Mouse (Mus musculus): ENCODE measurements around the gene Asb15.

The Asb15 gene

DNA sequence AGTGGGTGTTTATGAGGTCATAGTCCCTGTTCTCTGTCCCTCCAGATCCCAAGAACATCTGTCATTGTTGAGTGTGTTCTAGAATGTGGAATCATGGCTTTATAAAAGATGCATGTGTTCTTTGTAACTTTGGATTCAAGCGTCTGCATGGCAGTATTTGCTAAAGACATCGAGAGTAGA, at the start of gene Asb15:
TSS of gene Asb15 (plus strand) at position 81 of the 180 bp plus-strand sequence.
- no peak for DNase-seq (ENCODE audit: low spot score)

DNA sequence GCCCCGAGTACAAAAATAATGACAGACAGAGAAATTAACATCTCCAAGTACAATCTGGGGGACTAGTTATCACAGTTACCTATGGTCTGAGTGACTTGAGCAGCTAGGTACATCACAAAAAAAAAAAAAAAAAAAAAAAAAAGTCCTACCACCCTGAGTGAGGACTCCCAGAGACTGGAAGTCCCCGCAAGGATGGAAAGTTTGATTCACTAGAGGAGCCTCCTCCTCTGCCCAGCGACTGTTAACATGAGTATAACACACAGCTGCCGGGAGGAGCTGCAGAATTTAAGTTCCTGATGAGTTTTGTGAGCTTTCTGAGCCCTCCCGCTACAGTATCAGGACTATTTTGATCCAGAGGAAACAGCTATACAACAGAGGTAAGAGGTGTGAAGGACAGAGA, 41.4 kb upstream of the Asb15 start:
- DNase-seq (ENCODE audit: low spot score), result no peak

DNA sequence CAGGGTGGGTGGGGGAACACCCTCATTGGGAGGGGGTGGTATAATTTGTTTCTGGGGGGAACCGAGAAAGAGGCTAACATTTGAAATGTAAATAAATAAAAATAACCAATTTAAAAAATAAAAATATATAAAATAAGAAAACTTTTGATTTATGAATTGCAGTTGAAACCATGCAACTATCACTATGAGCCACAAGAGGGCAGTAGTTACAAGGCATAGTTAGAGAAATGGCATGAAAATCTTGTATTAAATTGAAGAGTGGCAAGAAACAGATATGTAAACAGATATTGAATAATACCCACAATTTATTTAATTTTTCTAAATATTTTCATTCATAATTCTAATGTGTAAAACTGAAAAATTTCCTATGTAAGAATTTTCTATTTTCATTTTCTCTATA, 37.6 kb upstream of the Asb15 start:
- DNase-seq (ENCODE audit: low spot score), result peak; percentile 60

DNA sequence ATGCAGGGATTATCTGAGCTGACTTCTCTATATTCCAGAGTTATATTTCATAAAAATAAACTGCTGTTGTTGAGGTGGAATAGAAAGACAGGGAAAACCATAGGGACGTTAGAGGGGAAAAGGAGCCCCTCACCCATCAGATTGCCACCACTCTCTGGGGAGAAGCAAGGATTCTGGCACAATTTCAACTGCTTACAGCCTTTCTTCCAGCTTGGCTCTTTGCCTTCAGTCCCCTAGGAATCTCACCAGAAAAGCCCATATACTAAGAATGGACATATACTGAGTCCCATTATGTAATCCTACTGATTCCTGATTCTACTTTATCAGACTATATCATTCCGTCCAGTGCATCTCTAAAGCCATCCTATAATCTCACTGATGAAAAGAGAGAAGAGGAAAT, 23.8 kb upstream of the Asb15 start:
- no peak for DNase-seq (ENCODE audit: low spot score)

DNA sequence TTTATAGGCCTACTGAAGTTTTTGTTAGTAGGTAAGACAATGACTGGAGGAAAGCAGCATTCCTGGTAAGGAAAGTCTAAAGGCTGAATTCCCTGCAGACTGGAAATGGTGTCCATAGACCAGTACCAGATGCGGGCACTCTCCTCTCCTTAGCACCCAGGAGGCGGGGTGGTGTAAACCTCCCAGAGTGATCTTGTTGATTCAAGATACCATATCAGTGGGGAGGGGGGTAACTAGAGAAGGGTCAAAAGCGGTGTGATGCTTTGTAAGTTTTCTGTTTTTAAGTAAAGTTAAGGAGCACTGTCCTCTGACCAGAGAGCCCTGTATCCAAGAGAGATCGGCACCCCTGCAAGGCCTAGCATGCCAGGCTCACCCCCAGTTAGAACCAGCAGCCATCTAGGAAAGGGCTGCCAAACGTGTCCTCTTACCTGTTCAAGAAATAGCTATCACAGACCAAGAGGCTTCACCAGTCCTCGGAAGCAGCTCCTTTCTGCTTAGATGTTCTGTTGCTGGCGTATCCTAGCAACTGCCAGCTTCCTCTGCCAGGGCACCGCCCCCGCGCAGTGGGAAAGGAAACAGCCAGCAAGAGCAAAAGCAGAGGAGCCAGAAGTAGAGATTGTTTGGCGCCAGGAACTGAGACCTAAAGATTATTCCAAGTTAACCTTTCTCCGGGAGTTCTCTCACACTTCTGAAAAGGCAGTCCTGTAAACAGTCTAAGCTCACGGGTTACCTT, 13.2 kb upstream of the Asb15 start, which contains the start of gene Iqub:
TSS of gene Iqub (minus strand) at position 516 of the 733 bp plus-strand sequence.
- DNase-seq (ENCODE audit: low spot score), result peak; percentile 66

DNA sequence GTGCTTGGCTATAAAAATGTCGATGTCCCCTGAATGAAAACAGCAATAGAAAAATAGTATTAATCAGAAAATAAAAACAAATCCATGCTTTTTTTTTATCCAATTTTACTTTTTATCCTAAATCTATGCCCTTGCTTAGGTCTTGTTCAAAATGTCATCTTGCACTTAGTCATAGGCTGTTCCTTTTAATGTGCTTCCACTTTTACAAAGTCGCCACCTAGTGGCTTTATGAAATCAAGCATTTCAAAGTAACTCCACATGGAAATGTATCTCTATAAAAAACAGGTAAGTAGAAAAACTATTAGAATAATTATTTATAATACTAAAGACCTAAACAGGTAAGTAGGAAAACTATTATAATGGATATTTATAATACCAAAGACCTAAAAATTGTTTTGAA, 11.7 kb upstream of the Asb15 start:
- DNase-seq (ENCODE audit: low spot score), result peak; percentile 65

DNA sequence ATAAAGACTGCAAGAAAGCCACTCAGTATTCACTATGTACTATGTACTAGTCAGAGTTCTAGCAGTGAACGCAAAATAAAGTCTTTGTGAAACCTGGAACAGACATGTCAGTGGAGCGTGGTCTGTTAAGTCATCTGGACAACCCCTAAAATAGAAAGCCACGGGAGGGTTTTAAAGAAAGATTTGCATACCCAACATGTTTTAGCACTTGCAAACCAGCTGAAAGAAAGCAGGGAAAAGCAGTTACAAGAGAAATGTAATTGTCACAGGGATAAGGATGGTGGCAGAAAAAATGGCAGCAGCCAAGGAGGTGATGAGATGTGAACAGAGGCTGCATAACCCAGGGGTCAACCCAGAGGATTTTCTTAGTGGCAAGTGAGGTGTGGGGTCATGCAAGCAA, 2.2 kb upstream of the Asb15 start:
- no peak for DNase-seq (ENCODE audit: low spot score)

DNA sequence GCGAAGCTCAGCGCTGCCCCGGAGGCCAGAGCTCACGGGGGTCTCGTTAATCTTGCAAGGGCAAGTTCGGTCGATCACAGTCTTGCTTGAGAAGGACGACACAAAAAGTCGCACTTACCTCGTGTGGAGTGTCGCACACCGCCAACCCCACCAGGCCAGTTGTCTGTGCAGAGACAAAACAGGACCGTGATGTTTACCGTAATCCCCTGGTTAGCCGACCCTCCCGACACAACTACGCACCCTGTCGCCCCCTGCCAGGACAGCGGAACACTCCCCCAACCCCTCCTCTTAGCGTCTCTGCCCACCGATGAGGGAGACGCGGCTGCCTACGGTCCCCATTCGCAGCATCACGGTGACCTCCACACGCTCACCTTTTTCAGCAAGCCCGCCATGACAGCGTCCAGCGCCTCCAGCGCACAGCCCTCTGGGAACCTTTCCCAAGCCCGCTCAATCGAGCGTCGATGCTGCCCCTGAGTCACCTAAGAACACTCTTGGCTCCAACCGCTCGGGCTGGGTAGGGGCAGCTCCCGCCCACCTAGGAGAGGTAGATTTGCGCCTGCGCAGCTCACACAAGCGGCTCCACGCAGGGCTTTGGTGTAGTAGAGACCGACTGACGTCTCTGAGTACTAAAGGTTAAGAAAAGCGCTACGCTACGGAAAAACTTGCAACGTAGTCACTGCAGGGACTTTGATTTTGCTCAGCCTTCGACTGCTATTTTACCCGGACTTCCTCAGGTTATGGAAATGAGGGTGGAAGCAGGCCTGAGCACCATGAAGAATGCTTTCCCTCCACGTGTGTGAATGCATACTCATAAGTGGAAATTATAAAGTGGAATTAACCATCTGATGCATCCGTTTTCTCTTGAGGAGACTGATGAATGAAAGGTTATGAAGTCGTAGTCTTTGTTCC, 535 bp upstream of the Asb15 start, which contains the start of gene Ndufa5:
TSS of gene Ndufa5 (minus strand) at position 859 of the 909 bp plus-strand sequence.
- DNase-seq (ENCODE audit: low spot score), result peak; percentile 98

DNA sequence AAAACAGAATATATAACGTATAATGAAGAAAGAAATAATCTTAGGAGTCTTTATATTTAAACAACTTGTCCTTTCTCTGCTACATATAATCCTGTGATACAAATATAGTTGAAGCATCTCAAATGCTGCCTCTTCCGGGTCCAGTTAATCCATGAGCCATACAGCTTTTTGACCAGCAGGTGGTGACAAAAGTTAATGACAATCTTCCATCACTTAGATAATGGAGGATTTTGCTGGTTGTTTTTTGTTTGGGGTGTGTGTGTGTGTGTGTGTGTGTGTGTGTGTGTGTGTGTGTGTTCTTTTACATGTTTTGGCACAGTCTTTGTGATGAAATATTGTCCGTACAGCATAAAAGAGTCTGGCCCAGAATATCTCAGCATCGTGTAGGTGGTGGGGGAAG, 2.2 kb downstream of the Asb15 start:
- peak; percentile 83 for DNase-seq (ENCODE audit: low spot score)

DNA sequence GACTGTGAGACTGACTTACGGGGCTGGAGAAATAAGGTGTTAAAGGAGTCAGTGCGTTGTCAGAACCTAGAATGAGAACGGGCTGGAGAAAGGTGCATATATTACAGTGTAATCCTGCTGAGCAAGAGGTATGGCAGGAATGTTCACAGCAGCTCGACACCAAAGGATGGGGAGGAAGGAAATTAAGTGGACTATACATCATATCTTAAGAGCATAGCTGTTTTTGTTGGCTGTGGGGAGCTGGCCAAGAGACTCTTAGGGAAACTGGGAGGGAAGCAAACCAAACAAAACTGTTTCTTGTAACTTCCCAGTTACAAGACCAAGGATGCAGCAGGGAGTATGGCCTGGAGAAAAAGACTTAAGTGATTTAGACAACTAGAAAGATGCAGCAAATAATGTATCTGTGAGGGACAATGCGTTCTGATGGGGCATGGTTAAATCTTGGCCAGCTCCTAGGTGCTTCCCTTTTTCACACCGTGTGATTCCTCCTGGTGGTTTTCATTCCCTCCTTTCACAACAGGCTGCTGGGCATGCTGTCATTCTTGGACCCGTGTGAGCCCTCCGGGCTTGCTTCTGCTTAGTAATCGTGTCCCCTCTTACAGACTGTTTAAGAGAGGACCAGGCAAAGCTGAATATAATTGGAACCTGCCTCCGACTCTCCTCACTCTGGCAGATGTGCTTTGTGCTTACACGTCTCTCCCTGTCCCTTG, 2.9 kb downstream of the Asb15 start:
- no peak for DNase-seq (ENCODE audit: low spot score)

DNA sequence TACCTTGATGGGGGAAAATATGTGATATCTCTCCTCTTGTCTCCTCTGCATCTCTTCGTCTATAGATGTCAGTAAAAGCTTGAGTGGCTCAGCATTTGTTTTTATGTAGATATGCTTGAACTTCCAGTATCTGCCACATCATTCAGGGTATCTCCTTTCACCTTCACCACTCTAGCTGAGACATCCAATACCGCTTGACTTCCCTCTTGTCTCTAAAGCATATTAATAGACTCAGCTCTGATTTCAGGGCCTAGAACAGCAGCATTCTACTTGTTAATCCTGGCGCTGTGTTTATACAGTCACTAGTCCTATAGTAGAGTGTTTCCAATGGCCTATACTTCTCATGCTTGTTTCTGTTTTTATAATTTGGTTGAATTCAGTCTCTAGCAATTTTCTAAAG, 4.9 kb downstream of the Asb15 start:
- DNase-seq (ENCODE audit: low spot score), result no peak

DNA sequence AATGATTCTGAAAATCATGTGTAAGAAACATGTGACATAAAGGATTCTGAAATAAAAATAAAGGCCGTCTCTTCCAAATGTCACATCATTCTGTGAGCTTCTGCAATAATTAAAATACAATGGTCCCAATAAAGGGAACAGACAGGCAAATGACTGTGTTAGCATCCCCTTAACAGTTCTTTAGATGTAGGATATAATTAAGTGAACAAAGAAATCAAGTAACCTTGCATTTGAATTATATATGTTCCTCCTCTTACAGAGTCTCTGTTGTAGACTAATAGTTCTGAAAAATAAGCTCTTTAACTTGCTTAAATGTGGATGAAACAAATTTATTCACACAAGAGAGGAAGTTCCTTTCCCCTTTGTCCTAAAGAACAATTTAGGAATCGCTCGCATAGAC, 10.5 kb downstream of the Asb15 start:
- DNase-seq (ENCODE audit: low spot score), result no peak

DNA sequence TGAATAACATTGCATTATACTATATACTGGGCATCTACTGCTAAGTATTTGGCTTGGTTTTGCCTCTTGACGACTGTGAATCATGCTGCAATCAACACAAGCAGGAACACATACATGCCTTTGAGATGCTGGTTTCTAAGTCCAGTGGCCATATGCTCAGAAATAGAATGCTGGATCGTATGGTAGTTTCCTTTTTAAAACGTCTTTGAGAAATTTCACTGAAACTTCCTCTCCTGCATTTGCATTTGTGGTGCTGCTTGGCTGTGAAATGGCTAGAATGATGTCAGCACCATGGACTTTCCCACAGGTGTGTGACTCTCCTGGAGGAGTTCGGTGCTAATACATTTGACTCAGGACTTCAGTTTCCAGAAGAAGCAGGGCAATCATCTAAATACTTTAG, 12.2 kb downstream of the Asb15 start:
- no peak for DNase-seq (ENCODE audit: low spot score)

DNA sequence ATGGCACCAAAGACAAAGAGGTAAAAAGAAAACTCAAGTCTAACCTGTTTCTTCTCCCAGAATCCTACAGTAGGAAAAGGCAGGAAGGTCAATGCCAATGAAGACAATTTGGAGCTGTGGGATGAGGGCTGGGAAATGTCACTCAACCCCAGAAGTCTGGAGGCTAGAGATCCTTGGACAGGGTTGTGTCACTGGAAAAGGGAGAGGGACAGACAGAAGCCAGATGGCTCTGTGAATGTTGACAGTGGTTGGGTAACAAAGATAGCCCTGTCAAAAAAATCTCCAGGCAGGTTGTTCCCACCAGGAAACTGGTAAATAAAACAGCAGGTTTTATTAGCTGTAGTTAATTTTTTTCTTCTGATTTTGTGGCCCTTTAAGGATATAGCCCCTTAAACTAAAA, 14.4 kb downstream of the Asb15 start:
- DNase-seq (ENCODE audit: low spot score), result no peak

DNA sequence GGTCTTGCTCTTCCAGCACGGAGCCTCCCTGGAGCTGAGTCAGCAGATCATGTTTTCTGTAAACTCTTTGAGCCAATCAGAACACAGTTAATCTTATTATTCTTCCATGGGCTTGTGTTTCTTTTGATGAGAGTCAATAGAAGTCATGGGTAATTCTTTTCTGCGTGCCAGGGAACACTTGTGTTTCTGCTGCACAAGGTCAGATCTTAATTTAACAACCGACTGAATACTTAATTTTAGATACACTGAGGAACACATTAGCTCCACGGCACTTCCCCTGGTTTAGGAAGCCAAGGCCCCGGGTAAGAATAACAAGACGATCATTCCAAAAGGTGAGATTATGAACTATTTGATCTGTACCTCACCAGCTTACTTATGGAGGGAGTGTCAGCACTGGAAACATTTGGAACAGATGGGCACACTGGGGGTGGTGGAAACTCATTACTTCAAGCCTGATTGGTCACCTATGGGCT, 15.2 kb downstream of the Asb15 start:
- peak; percentile 4 for DNase-seq (ENCODE audit: low spot score)

DNA sequence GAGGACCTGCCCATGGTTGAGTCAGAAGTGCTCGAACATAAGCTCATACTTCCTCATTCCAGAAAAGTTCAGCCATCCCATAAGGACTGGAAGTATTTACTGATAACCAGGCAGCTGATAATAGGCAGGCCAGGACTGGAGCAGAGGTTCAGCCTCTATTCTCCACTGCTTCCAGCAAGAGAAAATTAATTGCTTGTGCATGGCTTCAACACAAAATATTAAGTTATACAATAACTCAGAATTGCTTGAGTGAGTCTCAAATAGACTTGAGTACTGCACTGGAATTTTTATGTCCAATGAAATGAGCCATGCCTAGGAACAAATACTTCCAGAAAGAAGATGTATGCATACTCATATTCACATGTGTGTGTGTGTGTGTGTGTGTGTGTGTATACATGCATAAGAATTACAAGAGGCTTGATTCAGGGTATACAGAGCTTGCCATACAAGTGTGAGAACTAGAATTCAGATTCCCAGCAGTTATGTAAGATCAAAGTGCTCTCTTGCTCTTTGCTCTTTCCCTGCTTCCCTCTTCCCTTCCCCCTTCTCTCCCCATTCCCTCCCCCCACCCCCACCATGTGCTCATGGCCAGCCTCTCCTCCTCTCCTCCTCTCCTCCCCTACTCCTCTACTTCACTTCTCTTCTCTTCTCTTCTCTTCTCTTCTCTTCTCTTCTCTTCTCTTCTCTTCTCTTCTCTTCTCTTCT, 18.9 kb downstream of the Asb15 start:
- no peak for DNase-seq (ENCODE audit: low spot score)

DNA sequence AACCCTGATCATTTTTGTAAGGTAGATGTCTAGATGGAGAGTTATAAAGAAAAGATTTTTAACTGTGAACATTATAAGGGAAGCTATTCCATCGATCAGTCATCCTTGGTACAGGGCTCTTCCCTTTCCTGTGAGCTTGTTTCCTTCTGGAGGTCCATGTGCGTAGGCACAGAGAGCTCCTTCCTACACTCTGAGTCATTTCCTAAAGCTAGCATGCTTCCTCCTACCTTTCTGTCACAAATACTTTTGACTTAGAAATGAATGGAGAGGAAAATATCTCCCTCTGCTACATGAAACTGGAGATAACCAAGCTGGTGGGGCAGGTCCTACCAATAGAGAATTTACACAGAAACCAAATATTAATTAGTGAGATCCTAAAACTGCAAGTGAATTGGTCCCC, 21.9 kb downstream of the Asb15 start:
- DNase-seq (ENCODE audit: low spot score), result no peak

DNA sequence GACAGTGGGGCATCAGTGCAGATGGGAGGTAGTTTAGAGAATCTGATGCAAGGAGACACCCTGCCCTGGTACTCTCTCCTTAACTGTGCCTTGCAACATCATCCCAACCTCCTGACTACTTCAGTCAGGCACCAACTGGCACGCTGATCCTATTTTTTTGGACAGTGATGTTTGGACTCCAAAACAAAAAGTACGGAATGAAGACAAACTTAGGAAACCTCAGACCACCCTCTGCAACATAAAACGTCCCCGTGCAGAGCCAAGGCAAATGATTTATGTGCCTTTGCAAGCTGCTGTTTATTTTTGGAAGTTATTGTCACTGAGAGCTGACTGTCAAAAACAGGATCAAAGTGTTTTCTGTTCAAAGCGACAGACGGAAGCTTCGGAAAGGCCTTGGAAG, 24.1 kb downstream of the Asb15 start:
- no peak for DNase-seq (ENCODE audit: low spot score)

DNA sequence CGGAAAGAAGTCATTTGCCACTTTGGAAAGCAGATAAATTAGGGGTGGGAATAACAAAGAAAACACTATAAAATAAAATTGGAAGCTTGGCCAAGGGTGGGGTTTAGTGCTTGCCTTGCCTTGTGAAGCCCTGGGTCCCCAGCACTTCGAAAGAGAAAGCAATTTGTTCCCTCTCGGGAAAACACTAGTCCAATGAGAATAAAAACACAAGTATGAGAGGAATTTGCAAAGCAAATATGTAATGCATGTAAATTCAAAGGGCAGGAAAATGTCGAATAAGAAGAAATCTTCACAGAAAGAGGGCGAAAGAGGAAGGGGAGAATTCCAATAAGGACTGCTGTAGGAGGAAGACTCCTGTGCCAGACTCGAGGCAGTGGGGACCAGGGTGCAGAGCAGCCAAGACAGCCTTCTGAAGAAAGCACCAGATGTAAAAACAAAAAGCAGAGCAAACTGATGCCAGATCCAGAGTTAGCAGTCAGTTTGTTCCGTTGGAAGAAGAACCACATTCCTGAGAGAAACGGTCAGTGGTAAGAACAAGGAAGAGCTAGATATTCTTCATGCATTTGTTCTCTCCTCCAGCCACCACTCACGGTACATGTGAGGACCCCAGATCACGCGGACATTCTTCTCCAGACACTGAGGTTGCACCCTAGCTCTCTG, 26.6 kb downstream of the Asb15 start:
- no peak for DNase-seq (ENCODE audit: low spot score)

DNA sequence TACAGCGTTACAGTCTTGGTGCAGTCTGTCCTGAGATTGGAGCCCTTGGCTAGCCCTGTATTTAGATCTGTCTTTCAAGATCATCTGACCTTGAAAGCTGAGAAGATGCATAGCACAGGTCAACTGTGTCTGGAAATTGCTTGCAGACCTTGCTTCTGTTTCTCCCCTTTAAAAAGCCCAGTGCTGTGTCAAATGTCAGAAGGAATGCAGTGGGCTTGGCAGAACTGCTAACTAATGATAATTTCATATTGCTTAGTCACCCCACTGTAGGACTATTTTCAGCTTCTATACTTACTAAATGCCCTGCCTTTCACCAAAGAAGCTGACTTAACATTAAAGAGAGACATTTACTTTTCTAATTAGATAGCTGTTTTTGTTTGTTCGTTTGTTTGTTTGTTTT, 27.5 kb downstream of the Asb15 start:
- no peak for DNase-seq (ENCODE audit: low spot score)

DNA sequence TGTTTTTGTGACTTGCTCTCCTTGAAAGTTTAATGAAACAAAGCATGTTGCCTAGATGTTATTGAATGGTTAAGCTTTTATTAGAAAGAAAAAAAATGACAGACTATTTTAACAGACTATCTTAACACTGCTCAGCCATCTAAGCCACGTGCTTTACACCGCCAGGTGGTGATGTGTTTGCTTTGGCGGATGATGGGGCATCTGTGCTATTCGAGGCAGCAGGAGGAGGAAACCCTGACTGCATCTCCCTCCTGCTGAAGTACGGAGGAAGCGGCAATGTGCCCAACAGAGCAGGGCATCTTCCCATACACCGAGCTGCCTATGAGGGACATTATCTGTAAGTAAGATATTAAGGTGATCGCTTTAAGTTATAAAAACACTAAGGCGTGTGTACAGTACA, 36.1 kb downstream of the Asb15 start:
- DNase-seq (ENCODE audit: low spot score), result no peak

DNA sequence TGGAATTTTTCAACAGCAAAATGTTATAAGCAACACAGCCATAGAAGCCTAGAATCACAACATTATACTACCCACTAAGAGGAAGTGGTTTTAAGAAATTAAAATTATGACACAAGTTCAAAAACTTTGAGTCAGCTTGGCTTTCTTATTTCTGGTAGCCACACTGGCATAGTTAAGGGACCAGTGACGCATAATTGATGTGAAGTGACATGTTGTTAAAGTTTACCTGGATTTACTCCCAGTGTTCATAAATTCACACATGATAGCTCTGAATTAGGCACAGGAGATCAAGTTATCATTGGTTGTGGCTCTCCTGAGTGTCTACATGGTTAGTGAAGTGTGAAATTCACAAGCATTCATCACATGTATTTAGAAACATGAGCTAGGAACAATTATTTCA, 36.9 kb downstream of the Asb15 start:
- peak; percentile 39 for DNase-seq (ENCODE audit: low spot score)

All from retina, embryonic 14.5 days (tissue).